In the genomic region with DNA sequence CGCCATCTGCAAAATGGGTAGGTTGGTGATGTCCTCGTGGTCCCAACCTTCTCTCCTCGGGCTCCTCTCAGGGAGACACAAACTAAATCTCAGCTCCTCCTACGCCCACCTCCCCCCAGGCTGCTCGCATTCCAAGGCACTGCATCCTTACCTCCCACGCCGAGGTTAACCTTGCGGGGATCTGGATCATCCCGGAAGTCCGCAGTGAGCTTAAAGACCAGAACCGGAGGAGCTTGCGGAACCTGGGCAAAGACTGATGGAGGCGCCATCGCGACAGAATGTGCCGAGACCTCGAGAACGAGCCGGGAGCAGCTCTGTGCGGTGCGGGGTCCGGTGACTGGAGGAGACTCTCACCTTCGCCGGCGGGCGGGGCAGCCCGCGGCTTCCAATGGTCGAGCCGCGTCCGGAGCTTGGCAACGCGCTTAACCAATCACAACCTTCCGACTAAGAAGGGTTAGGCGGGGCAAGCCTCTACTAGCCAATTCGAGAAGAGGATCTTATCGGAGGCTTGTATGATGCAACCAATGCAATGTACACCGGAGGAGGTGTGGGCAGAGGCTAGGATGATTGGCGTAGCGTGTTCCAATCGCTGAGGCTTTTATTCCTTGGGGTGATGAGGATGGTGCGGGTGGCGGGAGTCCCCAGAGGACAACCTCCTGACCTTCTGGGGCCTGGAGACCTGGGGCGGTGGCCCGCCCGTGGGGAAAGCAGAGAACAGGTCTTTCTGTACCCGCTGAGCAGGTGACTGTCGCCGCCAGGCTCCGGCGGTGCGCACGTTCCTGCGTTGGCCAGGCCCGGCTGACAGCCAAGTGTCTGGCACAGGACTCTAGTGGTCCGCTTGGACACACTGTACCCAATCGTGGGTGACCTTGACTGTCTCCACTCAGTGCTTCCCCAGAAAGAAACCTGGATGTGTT, we compare ENCODE assay signal across 8 mouse cellular contexts. TPM values are rescaled to one million over a fixed set of nuclear protein-coding genes. Genes with fewer than 3 reads are reported as not detected.
DNase-seq lines count a peak whose midpoint lies in the region; ATAC-seq lines count a peak whose summit lies in the region.

Got1 (minus strand) TSS at position 419 of the 917 bp plus-strand sequence.

- peak within 1 kb of the TSS; percentile 69 for H3K4me3 ChIP-seq in hindbrain, embryonic 11.5 days (ENCODE audit: low read depth, low read length)

- H3K36me3 ChIP-seq in hindbrain, embryonic 11.5 days (ENCODE audit: control insufficient read depth, insufficient read depth, low read length): no peaks in the 10 kb centered on the region

- peak within 1 kb of the TSS; percentile 74 for H3K9ac ChIP-seq in hindbrain, embryonic 11.5 days (ENCODE audit: low read depth, low read length)

- no peaks in the 10 kb centered on the region for H3K9me3 ChIP-seq in hindbrain, embryonic 11.5 days (ENCODE audit: control insufficient read depth, low read length)

- peaks cover 3% of the 10 kb centered on the region; the same call in 1 of the 2 replicates for H3K4me1 ChIP-seq in hindbrain, embryonic 11.5 days (replicated peaks; ENCODE audit: control insufficient read depth, insufficient read depth, low read length)

- H3K4me2 ChIP-seq in hindbrain, embryonic 11.5 days (replicated peaks; ENCODE audit: low read depth, low read length): peak within 1 kb of the TSS; percentile 63

- H3K27me3 ChIP-seq in hindbrain, embryonic 11.5 days (ENCODE audit: control insufficient read depth, insufficient read depth, low read length): peaks cover 3% of the 10 kb centered on the region; the same call in 1 of the 2 replicates

- peak; percentile 100 for ATAC-seq in hindbrain, embryonic 11.5 days (ENCODE audit: low FRiP score)

- under 1% methylated on average over 58 of the region's 58 CpGs for WGBS in hindbrain, embryonic 11.5 days

- DNase-seq in Muller cell, postnatal 12 days (ENCODE audit: inconsistent ontology term): peak; percentile 98
- DNase-seq in cerebellum, adult 9-11 months: peak; percentile 99
- peak; percentile 97 to 98 for DNase-seq in frontal cortex, adult 2 months (ENCODE audit: extremely low spot score in 1 of 2, low spot score in 1 of 2)
- peak; percentile 95 for DNase-seq in hindbrain, embryonic 11.5 days (ENCODE audit: low spot score)
- DNase-seq in layer of hippocampus, postnatal 10 days (ENCODE audit: low spot score in 2 of 2): peak; percentile 93 to 96
- peak; percentile 96 for DNase-seq in lung, postnatal 10 days
- peak; percentile 90 for DNase-seq in ovary, postnatal 36 days (ENCODE audit: low spot score)
- peak; percentile 91 for DNase-seq in thymus, postnatal 25 days

- H3K27ac ChIP-seq in hindbrain, embryonic 11.5 days (ENCODE audit: low read depth, low read length): peak within 1 kb of the TSS; percentile 48; the same call in 1 of the 2 replicates

RNA-seq across cellular contexts. Expression of gene Got1, which starts in this region (rescaled TPM):
- polyA plus RNA-seq in frontal cortex, adult 2 months (2012; rRNA removed): 333 and 348 TPM in 2 replicates
- polyA plus RNA-seq in hindbrain, embryonic 11.5 days (2014; fragmentation: Nextera tagmentation; extraction: Ambion mirVana): 51.0 and 53.4 TPM in 2 replicates
- total RNA-seq in layer of hippocampus, postnatal 10 days (2021): 100 to 1,000 TPM; 185 to 197 TPM

Comparison
In these comparisons a context has a peak if more than half of its experiments do, and no peak if none do; other contexts are left out.
1. Peak in every context shown above with its lines: DNase-seq, ATAC-seq, H3K4me3 ChIP-seq and H3K27ac ChIP-seq.